Mouse (Mus musculus) gastrocnemius, adult 18-20 months (tissue): ENCODE results near the gene Jrkl. TPM values are rescaled to one million over a fixed set of nuclear protein-coding genes. Genes with fewer than 3 reads are reported as not detected.

Source experiments
- total RNA-seq, 2 experiments: library from RNA; stranded (reverse); gene quantifications; 2 replicates each; pipeline ENCODE4 v1.2.3; 2021

Gene Jrkl
- total RNA-seq, 2 experiments from 2014 or later, result 2.8 to 3.1 TPM

Other genes with a start within 250 kb of the Jrkl start
- 1 to 10 TPM; 3.6 to 4.9 TPM for gene Ccdc82, start 1.1 kb upstream of the Jrkl start, total RNA-seq
- gene Maml2, start 52.1 kb upstream of the Jrkl start, total RNA-seq, result 1 to 10 TPM; 2.3 to 2.6 TPM
- gene Gm17571, start 200.9 kb upstream of the Jrkl start, total RNA-seq, result not detected